Mouse (Mus musculus) ES-E14 (cell line): ENCODE measurements around the gene Frmd3.

ENCODE experiments used
- CHD2 ChIP-seq: IDR thresholded peaks from 2 replicates; pipeline ENCODE4 v1.6.1; 2014; ENCODE audit warnings: mild to moderate bottlenecking, low read depth, low read length, inconsistent platforms
- HCFC1 ChIP-seq: IDR thresholded peaks from 2 replicates; pipeline ENCODE4 v1.6.1; 2012; ENCODE audit warnings: low read length, inconsistent platforms, borderline replicate concordance; ENCODE audit not compliant: insufficient read depth
- MAFK ChIP-seq: IDR thresholded peaks from 2 replicates; pipeline ENCODE4 v1.6.1; 2014; ENCODE audit warnings: mild to moderate bottlenecking, low read depth, low read length, inconsistent platforms; ENCODE audit not compliant: insufficient read depth
- ZC3H11A ChIP-seq: IDR thresholded peaks from 2 replicates; pipeline ENCODE4 v1.6.1; 2012; ENCODE audit warnings: low read depth, mild to moderate bottlenecking, inconsistent platforms, low read length, borderline replicate concordance

DNA sequence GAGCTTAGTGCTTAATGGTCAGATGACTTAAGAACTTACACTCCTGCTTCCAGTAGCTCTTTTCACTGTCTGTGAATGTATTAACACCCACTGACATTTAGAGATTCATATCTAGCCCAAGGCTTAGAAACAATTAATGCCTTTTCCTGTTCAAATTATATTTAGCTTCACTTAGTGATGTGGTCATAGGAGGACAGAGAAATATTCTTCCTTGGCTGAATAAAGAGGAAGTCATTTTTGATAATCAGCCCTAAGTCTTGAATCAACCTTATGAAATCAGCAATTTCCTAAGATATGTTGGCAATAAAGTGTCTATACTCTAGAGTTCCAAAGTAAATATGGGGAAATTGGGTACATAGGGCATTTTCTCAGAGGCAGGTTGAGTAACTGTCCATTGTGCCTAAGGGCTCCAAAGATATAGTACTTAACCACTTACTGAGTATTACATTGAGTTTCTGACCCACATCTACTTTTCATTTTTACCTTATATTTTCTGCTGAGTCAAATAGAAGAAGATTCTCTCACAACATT is 188.1 kb downstream of the Frmd3 start:
- TF ChIP-seq CHD2 (no peak), ZC3H11A (no peak), MAFK (no peak), HCFC1 (no peak)
